Mouse (Mus musculus) small intestine, adult 2 months (tissue): ENCODE data around the gene Sema4b. TPM values are rescaled to one million over a fixed set of nuclear protein-coding genes. Genes with fewer than 3 reads are reported as not detected.

Experiments
- H3K27ac ChIP-seq: fragments of 200-500 bp; 2 replicates; pipeline ENCODE4 v1.5.1; 2012; ENCODE audit warnings: low read depth, low read length, control low read depth, inconsistent platforms; ENCODE audit not compliant: insufficient read depth
- H3K27me3 ChIP-seq: fragments of 200-500 bp; 2 replicates; pipeline ENCODE4 v1.6.1; 2012; ENCODE audit warnings: mild to moderate bottlenecking, moderate library complexity, low read length, inconsistent platforms; ENCODE audit not compliant: control insufficient read depth, insufficient read depth
- H3K36me3 ChIP-seq: fragments of 200-500 bp; 2 replicates; pipeline ENCODE4 v1.6.1; 2012; ENCODE audit warnings: mild to moderate bottlenecking, low read length, control low read depth, inconsistent platforms; ENCODE audit not compliant: control insufficient read depth, insufficient read depth
- H3K4me1 ChIP-seq: fragments of 200-500 bp; 2 replicates; pipeline ENCODE4 v1.6.1; 2012; ENCODE audit warnings: low read length, inconsistent platforms, mixed read lengths; ENCODE audit not compliant: control insufficient read depth, insufficient read depth, insufficient read length
- H3K4me3 ChIP-seq: fragments of 200-500 bp; 2 replicates; pipeline ENCODE4 v1.5.1; 2012; ENCODE audit warnings: low read depth, mild to moderate bottlenecking, control low read depth, inconsistent platforms, low read length, moderate library complexity
- CTCF ChIP-seq: fragments of 200-500 bp; IDR thresholded peaks from 2 replicates; pipeline ENCODE4 v1.5.1; 2012; ENCODE audit warnings: low read depth, mild to moderate bottlenecking, control low read depth, inconsistent platforms, low read length, moderate library complexity, mixed read lengths; ENCODE audit not compliant: insufficient replicate concordance, insufficient read length; ENCODE audit errors: extremely low read depth
- POLR2A ChIP-seq: fragments of 200-500 bp; IDR thresholded peaks from 2 replicates; pipeline ENCODE4 v1.6.1; 2012; ENCODE audit warnings: low read depth, mild to moderate bottlenecking, control low read depth, inconsistent platforms, low read length, moderate library complexity
- whole genome bisulfite sequencing: fragments of 180-500 bp; shearing (Covaris S2); methylation state at CpG from one replicate; pipeline ENCODE4 v1.1.7; 2018; 5-methylcytosine and 5-hydroxymethylcytosine counted together
- polyA plus RNA-seq: library from polyadenylated mRNA; depleted of rRNA; stranded (reverse); fragments of >200 nt; gene quantifications from 2 replicates; pipeline ENCODE4 v1.2.3, GENCODE M21; 2012

The Sema4b gene
- polyA plus RNA-seq, 1 experiment = 84.4 TPM

GRCm38 (mm10) chr7:80238542-80238941 is 51.9 kb downstream of the Sema4b start:
- WGBS = 87% methylated on average over 10 of the region's 10 CpGs

GRCm38 (mm10) chr7:80241661-80242060 is 55.0 kb downstream of the Sema4b start:
- Histone ChIP-seq H3K36me3 (peaks cover 29% of the 10 kb centered on the region), H3K4me3 (no peak overlapping the region), H3K27ac (peak overlapping the region; percentile 26; the same call in 1 of the 2 replicates), H3K27me3 (no peaks in the 10 kb centered on the region), H3K4me1 (peaks cover 1% of the 10 kb centered on the region; the same call in 1 of the 2 replicates)
- WGBS = 72% methylated on average over 4 of the region's 4 CpGs
- TF ChIP-seq CTCF (no peak), POLR2A (no peak)

More at GRCm38 (mm10) chr7:80238542-80238941, 51.9 kb downstream of the Sema4b start:
- H3K4me3 ChIP-seq = no peak overlapping the region
- H3K4me1 ChIP-seq = peaks cover 3% of the 10 kb centered on the region; the same call in 1 of the 2 replicates
- no peaks in the 10 kb centered on the region for H3K27me3 ChIP-seq
- H3K27ac ChIP-seq = no peak overlapping the region
- TF ChIP-seq POLR2A (no peak), CTCF (no peak)
- peaks cover 29% of the 10 kb centered on the region for H3K36me3 ChIP-seq

DNA sequence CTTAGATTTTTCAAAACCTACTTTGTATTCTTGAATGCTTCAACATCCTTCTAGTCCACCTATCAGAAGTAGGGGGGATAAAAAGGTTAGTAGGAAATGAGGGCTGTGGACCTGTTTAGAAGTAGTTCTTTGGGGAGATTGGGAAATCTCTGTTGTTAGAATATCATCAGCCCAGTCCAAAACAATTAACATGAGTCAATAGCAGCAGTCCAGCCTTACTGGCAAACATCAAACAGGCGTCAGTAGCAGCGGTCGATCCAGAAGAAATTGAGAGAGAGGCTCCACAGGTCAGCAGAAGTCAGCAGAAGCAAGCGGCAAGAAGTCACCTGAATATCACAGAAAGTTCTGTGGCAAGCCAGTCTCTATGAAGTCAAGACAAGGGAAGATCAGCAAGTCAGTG is 58.2 kb downstream of the Sema4b start:
- TF ChIP-seq POLR2A = no peak
- TF ChIP-seq CTCF = no peak
- peaks cover 1% of the 10 kb centered on the region for H3K4me1 ChIP-seq
- H3K27me3 ChIP-seq = no peaks in the 10 kb centered on the region
- no peak overlapping the region for H3K27ac ChIP-seq
- no peak overlapping the region for H3K4me3 ChIP-seq
- 90% methylated on average over 4 of the region's 4 CpGs for WGBS
- peaks cover 9% of the 10 kb centered on the region for H3K36me3 ChIP-seq

GRCm38 (mm10) chr7:80246148-80246721 is 59.6 kb downstream of the Sema4b start, which contains the start of gene Ttll13:
Ttll13 (plus strand) TSS chr7:80246376.
- Histone ChIP-seq H3K4me1 (peaks cover 4% of the 10 kb centered on the region), H3K36me3 (no peaks in the 10 kb centered on the region), H3K4me3 (peak within 1 kb of the TSS; percentile 72), H3K27ac (peak within 1 kb of the TSS; percentile 68), H3K27me3 (no peaks in the 10 kb centered on the region)
- WGBS = under 1% methylated on average over 48 of the region's 48 CpGs
- TF ChIP-seq POLR2A = peak; percentile 71
- TF ChIP-seq CTCF = peak; percentile 39; the same call in 1 of the 2 replicates

GRCm38 (mm10) chr7:80246859-80247258 is 60.2 kb downstream of the Sema4b start:
- Histone ChIP-seq H3K36me3 (no peaks in the 10 kb centered on the region), H3K4me3 (no peak overlapping the region)
- WGBS = 44% methylated on average over 7 of the region's 7 CpGs

DNA sequence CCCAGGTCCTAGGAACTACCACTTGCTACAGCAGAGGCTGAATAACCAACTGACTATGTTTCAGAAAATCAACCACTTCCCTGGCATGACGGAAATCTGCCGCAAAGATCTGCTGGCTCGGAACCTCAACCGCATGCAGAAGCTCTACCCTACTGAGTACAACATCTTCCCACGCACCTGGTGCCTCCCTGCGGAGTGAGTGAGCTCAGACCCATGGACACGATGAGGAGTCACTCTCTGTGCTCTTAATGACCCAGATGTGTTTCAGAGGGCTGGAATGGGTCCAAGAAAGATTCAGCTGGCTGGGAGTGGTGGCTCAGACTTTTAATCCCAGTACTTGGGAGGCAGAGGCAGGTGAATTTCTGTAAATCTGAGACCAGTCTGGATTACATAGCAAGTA is 65.8 kb downstream of the Sema4b start:
- Histone ChIP-seq H3K4me3 (no peak overlapping the region), H3K27ac (no peak overlapping the region), H3K4me1 (peaks cover 12% of the 10 kb centered on the region), H3K36me3 (no peaks in the 10 kb centered on the region), H3K27me3 (no peaks in the 10 kb centered on the region)
- TF ChIP-seq POLR2A (no peak), CTCF (no peak)
- WGBS = 79% methylated on average over 7 of the region's 7 CpGs

More at GRCm38 (mm10) chr7:80246859-80247258, 60.2 kb downstream of the Sema4b start:
- TF ChIP-seq CTCF (no peak), POLR2A (no peak)
- H3K27me3 ChIP-seq = no peaks in the 10 kb centered on the region
- H3K4me1 ChIP-seq = peaks cover 4% of the 10 kb centered on the region
- no peak overlapping the region for H3K27ac ChIP-seq

DNA sequence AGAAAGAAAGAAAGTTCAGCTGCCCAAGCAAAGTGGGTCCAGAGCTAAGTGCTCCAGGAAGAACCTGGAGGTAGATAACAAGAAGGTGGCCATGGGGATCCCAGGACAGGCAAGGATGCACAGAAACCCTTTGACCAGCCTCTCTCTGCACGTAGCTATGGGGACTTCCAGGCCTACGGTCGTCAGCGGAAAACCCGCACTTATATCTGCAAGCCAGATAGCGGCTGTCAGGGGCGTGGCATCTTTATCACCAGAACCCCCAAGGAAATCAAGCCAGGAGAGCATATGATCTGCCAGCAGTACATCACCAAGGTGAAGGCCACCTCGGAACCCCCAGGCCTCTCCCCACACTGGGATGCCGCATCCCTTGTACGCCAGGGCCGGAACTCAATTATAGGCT is 66.2 kb downstream of the Sema4b start:
- WGBS = 89% methylated on average over 11 of the region's 11 CpGs

GRCm38 (mm10) chr7:80255981-80256380 is 69.3 kb downstream of the Sema4b start:
- no peak overlapping the region for H3K27ac ChIP-seq
- H3K36me3 ChIP-seq = no peaks in the 10 kb centered on the region
- peaks cover 10% of the 10 kb centered on the region; the same call in 1 of the 2 replicates for H3K4me1 ChIP-seq
- no peak overlapping the region for H3K4me3 ChIP-seq
- H3K27me3 ChIP-seq = no peaks in the 10 kb centered on the region
- 80% methylated on average over 2 of the region's 2 CpGs for WGBS
- TF ChIP-seq CTCF (no peak), POLR2A (no peak)

More for the DNA sequence above, 66.2 kb downstream of the Sema4b start:
- no peak for TF ChIP-seq POLR2A
- no peak for TF ChIP-seq CTCF
- Histone ChIP-seq H3K27me3 (no peaks in the 10 kb centered on the region), H3K4me3 (no peak overlapping the region), H3K36me3 (no peaks in the 10 kb centered on the region), H3K27ac (no peak overlapping the region), H3K4me1 (peaks cover 12% of the 10 kb centered on the region)
